Mouse (Mus musculus) forebrain, embryonic 11.5 days (tissue): ENCODE results near the gene Ptprm. TPM values are rescaled to one million over a fixed set of nuclear protein-coding genes. Genes with fewer than 3 reads are reported as not detected.

Experiments used
- ATAC-seq: fragments of 200-750 bp; cut with Nextera tagmentation; replicated peaks from 2 replicates; pipeline ENCODE4 v1.8.0; 2017; ENCODE audit warnings: moderate TSS enrichment; ENCODE audit not compliant: low FRiP score
- DNase-seq: peaks from one replicate; pipeline ENCODE4 v3.0.0-alpha.2; 2017; ENCODE audit warnings: low spot score
- H3K27ac ChIP-seq: fragments of 300-500 bp; sonication (generic); 2 replicates; pipeline ENCODE4 v1.5.1; 2014; ENCODE audit warnings: low read depth, low read length
- H3K27me3 ChIP-seq: fragments of 300-500 bp; sonication (generic); 2 replicates; pipeline ENCODE4 v1.6.1; 2014; ENCODE audit warnings: mild to moderate bottlenecking, low read length, mixed read lengths; ENCODE audit not compliant: control insufficient read depth, insufficient read depth
- H3K36me3 ChIP-seq: fragments of 300-500 bp; sonication (generic); 2 replicates; pipeline ENCODE4 v1.6.1; 2014; ENCODE audit warnings: mild to moderate bottlenecking, low read length, moderate library complexity, mixed read lengths; ENCODE audit not compliant: control insufficient read depth, insufficient read depth
- H3K4me1 ChIP-seq: fragments of 300-500 bp; sonication (generic); replicated peaks from 2 replicates; pipeline ENCODE4 v1.6.1; 2014; ENCODE audit warnings: low read length, mixed read lengths; ENCODE audit not compliant: control insufficient read depth, insufficient read depth
- H3K4me2 ChIP-seq: fragments of 300-500 bp; sonication (generic); 2 replicates; pipeline ENCODE4 v1.6.1; 2014; ENCODE audit warnings: low read depth, mild to moderate bottlenecking, low read length, moderate library complexity, mixed read lengths; ENCODE audit not compliant: severe bottlenecking
- H3K4me3 ChIP-seq: fragments of 300-500 bp; sonication (generic); 2 replicates; pipeline ENCODE4 v1.5.1; 2014; ENCODE audit warnings: low read depth, low read length
- H3K9ac ChIP-seq: fragments of 300-500 bp; sonication (generic); 2 replicates; pipeline ENCODE4 v1.6.1; 2014; ENCODE audit warnings: low read length
- H3K9me3 ChIP-seq: fragments of 300-500 bp; sonication (generic); 2 replicates; pipeline ENCODE4 v1.6.1; 2016; ENCODE audit warnings: low read length, mixed read lengths; ENCODE audit not compliant: control insufficient read depth
- WGBS: fragments of 180-500 bp; shearing (Covaris S2); extraction: QIAGEN DNeasy Blood & Tissue Kit; methylation state at CpG from one replicate; pipeline ENCODE4 v1.1.7; 2014; 5-methylcytosine and 5-hydroxymethylcytosine counted together
- polyA plus RNA-seq: library from polyadenylated mRNA; unstranded; fragments of >200 nt; fragmentation: Nextera tagmentation; extraction: Ambion mirVana; gene quantifications from 2 replicates; pipeline ENCODE4 v1.2.1, GENCODE M21; 2014

Gene Ptprm
- polyA plus RNA-seq, 1 experiment from 2014 or later = 11.7 TPM

DNA sequence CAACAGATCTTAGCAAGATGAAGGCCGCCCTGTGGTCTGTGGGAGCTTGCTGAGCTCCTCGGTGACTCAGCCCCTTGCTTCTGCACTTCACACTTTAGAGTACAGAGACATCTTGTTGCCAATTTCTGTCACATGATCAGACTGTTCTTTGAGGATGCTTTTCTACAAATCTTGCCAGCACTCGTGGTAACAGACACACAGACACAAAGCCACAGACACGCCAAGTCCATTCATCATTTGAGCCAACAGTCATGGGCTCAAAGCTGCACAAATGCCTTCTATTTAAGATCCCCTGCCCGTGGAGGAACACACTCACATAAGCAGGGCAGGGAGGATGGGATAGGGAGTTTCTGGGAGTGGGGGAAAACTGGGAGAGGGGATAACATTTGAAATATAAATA, 230.0 kb downstream of the Ptprm start:
- Histone ChIP-seq H3K4me2 (no peak overlapping the region), H3K9ac (no peak overlapping the region), H3K4me3 (no peak overlapping the region), H3K27me3 (no peaks in the 10 kb centered on the region), H3K4me1 (no peaks in the 10 kb centered on the region), H3K36me3 (no peaks in the 10 kb centered on the region), H3K9me3 (no peaks in the 10 kb centered on the region), H3K27ac (no peak overlapping the region)
- DNase-seq = no peak
- WGBS = 78% methylated on average over 5 of the region's 5 CpGs
- ATAC-seq = no peak

GRCm38 (mm10) chr17:67123722-67124121, 230.5 kb downstream of the Ptprm start:
- ATAC-seq = no peak
- Histone ChIP-seq H3K9ac (no peak overlapping the region), H3K36me3 (no peaks in the 10 kb centered on the region), H3K4me2 (no peak overlapping the region), H3K4me3 (no peak overlapping the region), H3K27ac (no peak overlapping the region), H3K27me3 (no peaks in the 10 kb centered on the region), H3K9me3 (no peaks in the 10 kb centered on the region), H3K4me1 (no peaks in the 10 kb centered on the region)
- WGBS = 86% methylated on average over 5 of the region's 5 CpGs
- no peak for DNase-seq

DNA sequence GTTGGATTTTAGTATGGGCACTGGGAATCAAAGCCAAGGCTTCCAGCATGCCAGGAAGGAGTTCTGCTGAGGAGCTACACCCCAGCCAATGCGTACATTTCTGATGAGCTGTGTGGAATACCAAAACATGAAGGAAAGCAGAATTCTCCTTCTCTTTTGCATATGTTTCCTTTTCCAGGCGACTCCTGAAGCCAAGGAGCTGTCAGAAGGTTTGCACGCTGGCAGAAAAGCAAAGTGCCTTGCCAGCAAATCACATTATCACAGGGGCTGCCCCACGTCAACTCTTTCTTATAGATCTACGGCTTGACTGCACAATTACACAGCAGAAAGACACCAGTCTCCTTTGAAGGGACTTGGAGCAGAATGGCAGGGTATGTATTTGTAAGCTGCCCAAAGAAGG, 233.4 kb downstream of the Ptprm start:
- H3K36me3 ChIP-seq = no peaks in the 10 kb centered on the region
- H3K4me1 ChIP-seq = no peaks in the 10 kb centered on the region
- no peak for ATAC-seq
- 81% methylated on average over 5 of the region's 5 CpGs for WGBS
- no peak overlapping the region for H3K27ac ChIP-seq
- no peak overlapping the region for H3K4me2 ChIP-seq
- H3K4me3 ChIP-seq = no peak overlapping the region
- no peak overlapping the region for H3K9ac ChIP-seq
- no peak for DNase-seq
- H3K27me3 ChIP-seq = no peaks in the 10 kb centered on the region
- no peaks in the 10 kb centered on the region for H3K9me3 ChIP-seq

GRCm38 (mm10) chr17:67118676-67119340, 235.4 kb downstream of the Ptprm start:
- H3K4me2 ChIP-seq = no peak overlapping the region
- no peak overlapping the region for H3K27ac ChIP-seq
- H3K27me3 ChIP-seq = no peaks in the 10 kb centered on the region
- H3K4me3 ChIP-seq = no peak overlapping the region
- no peaks in the 10 kb centered on the region for H3K9me3 ChIP-seq
- H3K36me3 ChIP-seq = no peaks in the 10 kb centered on the region
- no peaks in the 10 kb centered on the region for H3K4me1 ChIP-seq
- 76% methylated on average over 7 of the region's 7 CpGs for WGBS
- H3K9ac ChIP-seq = no peak overlapping the region
- DNase-seq = no peak
- no peak for ATAC-seq

- Histone ChIP-seq H3K9ac (no peak overlapping the region), H3K9me3 (no peaks in the 10 kb centered on the region), H3K4me1 (no peaks in the 10 kb centered on the region), H3K27me3 (no peaks in the 10 kb centered on the region), H3K4me3 (no peak overlapping the region), H3K4me2 (no peak overlapping the region), H3K27ac (no peak overlapping the region), H3K36me3 (no peaks in the 10 kb centered on the region)
- 98% methylated on average over 2 of the region's 2 CpGs for WGBS
- DNase-seq (no peak), ATAC-seq (no peak)
These were observed 239.4 kb downstream of the Ptprm start for GRCm38 (mm10) chr17:67114842-67115241.

GRCm38 (mm10) chr17:67112679-67113078, 241.6 kb downstream of the Ptprm start:
- Histone ChIP-seq H3K4me3 (no peak overlapping the region), H3K27ac (no peak overlapping the region)
- WGBS = 77% methylated on average over 3 of the region's 3 CpGs

GRCm38 (mm10) chr17:67106176-67106575, 248.1 kb downstream of the Ptprm start:
- Histone ChIP-seq H3K27me3 (no peaks in the 10 kb centered on the region), H3K4me2 (no peak overlapping the region), H3K36me3 (no peaks in the 10 kb centered on the region), H3K9ac (no peak overlapping the region), H3K9me3 (no peaks in the 10 kb centered on the region), H3K4me1 (no peaks in the 10 kb centered on the region), H3K27ac (no peak overlapping the region), H3K4me3 (no peak overlapping the region)
- ATAC-seq (no peak), DNase-seq (no peak)
- WGBS = 81% methylated on average over 2 of the region's 2 CpGs

More at GRCm38 (mm10) chr17:67112679-67113078, 241.6 kb downstream of the Ptprm start:
- H3K4me2 ChIP-seq = no peak overlapping the region
- H3K36me3 ChIP-seq = no peaks in the 10 kb centered on the region
- no peak overlapping the region for H3K9ac ChIP-seq
- H3K4me1 ChIP-seq = no peaks in the 10 kb centered on the region
- ATAC-seq (no peak), DNase-seq (no peak)
- H3K9me3 ChIP-seq = no peaks in the 10 kb centered on the region
- H3K27me3 ChIP-seq = no peaks in the 10 kb centered on the region

- Histone ChIP-seq H3K9me3 (no peaks in the 10 kb centered on the region), H3K4me3 (no peak overlapping the region), H3K9ac (no peak overlapping the region), H3K4me2 (no peak overlapping the region), H3K27ac (no peak overlapping the region), H3K4me1 (no peaks in the 10 kb centered on the region), H3K27me3 (no peaks in the 10 kb centered on the region), H3K36me3 (no peaks in the 10 kb centered on the region)
- 88% methylated on average over 6 of the region's 6 CpGs for WGBS
- DNase-seq = no peak
- no peak for ATAC-seq
These were observed 252.2 kb downstream of the Ptprm start for GRCm38 (mm10) chr17:67102051-67102450.

- H3K9ac ChIP-seq = no peak overlapping the region
- no peak overlapping the region for H3K27ac ChIP-seq
- no peak overlapping the region for H3K4me2 ChIP-seq
- H3K4me3 ChIP-seq = no peak overlapping the region
- DNase-seq = no peak
- H3K27me3 ChIP-seq = no peaks in the 10 kb centered on the region
- no peaks in the 10 kb centered on the region for H3K4me1 ChIP-seq
- 72% methylated on average over 5 of the region's 5 CpGs for WGBS
- no peaks in the 10 kb centered on the region for H3K9me3 ChIP-seq
- H3K36me3 ChIP-seq = no peaks in the 10 kb centered on the region
- ATAC-seq = no peak
These were observed 263.3 kb downstream of the Ptprm start for GRCm38 (mm10) chr17:67090997-67091396.
